Mouse (Mus musculus): ENCODE data around the gene Slc2a13.

DNA sequence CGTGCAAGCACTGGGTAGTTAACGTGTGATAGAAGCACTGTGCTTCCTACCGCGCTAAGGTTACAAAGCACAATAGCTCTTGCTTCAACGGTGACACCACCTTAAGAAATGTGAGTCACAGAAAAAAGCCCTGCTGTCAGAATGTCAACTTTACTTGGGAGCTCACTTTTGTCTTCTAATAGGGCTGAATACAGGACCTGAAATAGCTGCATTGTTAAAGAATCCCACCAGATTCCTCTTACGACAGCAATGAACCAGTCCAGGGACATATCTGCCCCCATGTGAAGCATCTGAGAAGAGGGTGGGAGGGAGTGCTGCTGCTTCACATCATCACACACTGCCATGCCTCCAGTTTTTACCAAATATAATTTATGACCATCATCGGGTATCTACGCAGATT is 129.6 kb downstream of the Slc2a13 start:
- TF ChIP-seq CTCF (IDR thresholded peaks at IDR 0.05; ENCODE audit: low read depth): no peak
- no peak for TF ChIP-seq EP300 (IDR thresholded peaks at IDR 0.05; ENCODE audit: low read depth)
